Mouse (Mus musculus) neural tube, embryonic 10.5 days (tissue): Measurements from ENCODE around the gene Fzd2.
A peak's percentile ranks its signal among the peaks of the same experiment; 100 is the strongest.
"Not testable (repeated sequence)": the region's sequence is repeated elsewhere in the genome, so short reads cannot be mapped to it uniquely, and the experiment has no call there.

Experiments used
- DNase-seq: peaks from one replicate; pipeline ENCODE4 v3.0.0-alpha.2; 2017; ENCODE audit warnings: low spot score; ENCODE audit errors: extremely low spot score

Gene Fzd2

DNA sequence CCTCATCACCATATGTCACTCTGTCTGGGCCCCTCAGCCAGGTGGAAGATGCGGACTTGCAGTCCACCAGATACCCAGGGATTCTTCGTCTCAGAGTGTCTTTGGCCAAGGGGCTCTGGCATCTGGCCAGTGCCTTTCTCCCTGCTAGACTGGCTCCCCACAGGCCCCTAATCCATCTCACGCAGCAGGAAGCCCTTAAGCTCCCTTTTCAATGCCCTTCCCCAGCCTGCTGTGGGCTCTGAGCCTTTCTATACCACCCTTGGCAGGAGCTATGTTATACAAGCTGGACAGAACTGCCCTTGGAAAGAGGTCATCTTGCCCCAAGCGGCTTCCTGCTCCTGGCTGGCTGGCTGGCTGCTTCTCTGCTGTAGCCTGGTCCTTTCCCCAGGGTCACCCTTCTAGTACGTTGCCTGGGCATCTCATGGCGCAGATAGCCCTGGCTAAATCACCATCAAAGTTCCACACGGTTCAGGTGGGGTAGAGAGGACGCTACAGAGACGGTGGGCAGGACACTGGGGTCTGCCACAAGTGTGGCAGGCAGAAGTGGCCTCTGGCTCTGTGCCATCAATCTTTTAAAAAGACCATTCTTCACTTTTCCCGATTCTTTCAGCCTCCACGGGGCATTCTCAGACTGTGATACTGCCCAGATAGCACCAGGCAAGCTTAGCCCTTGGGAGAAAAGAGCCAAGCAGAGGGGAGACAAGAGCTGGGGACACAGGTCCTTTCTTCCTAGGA, 22.7 kb upstream of the Fzd2 start:
- peak; percentile 35 for DNase-seq

DNA sequence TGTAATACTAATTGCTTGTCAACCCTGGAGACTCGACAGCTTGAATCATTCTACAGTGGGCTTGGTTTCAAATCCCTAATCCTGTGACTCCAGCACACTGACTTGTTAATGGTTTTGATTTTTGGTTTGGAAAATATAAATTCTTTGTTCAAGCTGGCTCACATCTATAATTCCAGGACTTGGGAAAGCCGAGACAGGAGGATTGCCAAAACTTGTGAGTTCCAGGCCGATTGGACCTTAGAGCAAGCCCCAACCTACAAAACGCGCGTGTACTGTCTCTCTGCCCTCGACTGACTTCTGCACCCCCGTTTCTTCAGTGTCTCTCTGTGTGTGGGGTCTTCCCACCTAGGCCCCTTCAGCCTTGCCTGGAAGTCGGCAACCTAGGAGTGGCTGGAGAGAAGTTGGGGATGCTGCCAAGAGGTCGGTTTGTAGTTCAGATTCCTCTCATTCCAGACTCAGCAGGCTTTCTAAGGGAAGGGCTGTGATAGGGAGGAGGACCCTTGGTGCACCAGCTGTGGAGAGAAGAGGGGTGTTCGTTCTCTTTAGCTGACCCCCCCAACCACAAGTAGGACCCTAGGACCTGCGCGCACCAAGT, 22.1 kb upstream of the Fzd2 start:
- DNase-seq: no peak

DNA sequence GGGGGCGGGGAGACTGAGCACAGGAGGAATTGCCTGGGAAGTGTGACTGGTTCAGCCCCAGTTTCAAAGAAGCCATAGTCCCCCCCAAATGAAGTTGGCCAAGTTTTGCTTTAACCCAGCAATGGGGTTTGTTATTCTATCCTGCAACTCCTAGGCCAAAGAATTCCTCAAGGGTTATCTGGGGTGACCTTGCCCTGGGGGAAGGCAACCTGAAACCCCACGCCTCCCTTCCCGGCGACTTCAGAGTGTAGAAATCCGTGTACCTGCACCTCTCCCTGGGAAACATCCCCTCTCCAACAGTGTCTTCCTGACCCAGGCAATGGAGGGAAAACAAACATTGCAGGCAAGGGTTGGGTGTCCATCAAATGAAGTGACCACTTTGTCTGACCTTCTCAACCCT, 21.5 kb upstream of the Fzd2 start:
- no peak for DNase-seq

DNA sequence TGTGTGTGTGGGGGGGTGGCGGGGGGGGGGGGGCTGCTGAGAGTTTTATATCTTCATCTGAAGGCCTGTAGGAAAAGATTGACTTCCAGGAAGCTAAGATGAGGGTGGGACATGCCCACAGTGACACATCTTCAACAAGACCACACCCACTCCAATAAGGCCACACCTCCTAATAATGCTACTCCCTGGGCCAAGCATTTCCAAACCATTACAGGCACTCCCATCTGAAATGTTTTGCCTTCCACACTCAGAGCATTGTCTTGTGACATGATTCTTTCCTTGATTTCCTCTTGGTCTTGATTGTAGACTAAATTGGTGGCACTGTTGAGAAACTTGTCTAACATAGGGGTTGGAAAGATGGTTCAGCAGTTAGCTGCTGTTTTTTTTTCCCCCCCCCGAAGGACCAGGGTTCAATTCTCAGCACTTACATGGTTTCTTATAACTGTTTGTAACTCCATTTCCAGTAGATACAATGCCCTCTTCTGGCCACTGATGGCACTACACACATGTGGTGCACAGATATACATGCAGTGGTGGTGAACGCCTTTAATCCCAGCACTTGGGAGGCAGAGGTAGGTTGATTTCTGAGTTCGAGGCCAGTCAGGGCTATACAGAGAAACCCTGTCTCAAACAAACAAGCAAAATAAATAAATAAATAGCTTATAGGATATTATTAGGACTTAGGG, 17.6 kb upstream of the Fzd2 start:
- DNase-seq: no peak

DNA sequence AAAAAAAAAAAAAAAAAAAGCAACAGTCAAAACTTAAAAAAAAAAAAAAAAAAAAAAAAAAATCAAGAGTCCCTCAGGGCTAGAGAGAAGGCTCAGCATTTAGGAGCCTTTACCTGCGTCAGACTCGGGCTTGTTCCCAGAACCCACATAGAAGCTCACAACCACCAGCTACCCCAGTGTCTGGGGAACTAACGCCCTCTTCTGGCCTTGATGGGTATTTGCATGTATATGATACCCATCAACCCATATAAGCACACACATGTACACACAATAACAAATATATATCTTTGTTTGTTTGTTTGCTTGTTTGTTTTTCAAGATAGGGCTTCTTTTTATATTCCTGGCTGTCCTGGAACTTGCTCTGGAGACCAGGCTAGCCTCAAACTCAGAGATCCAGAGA, 16.6 kb upstream of the Fzd2 start:
- no peak for DNase-seq

DNA sequence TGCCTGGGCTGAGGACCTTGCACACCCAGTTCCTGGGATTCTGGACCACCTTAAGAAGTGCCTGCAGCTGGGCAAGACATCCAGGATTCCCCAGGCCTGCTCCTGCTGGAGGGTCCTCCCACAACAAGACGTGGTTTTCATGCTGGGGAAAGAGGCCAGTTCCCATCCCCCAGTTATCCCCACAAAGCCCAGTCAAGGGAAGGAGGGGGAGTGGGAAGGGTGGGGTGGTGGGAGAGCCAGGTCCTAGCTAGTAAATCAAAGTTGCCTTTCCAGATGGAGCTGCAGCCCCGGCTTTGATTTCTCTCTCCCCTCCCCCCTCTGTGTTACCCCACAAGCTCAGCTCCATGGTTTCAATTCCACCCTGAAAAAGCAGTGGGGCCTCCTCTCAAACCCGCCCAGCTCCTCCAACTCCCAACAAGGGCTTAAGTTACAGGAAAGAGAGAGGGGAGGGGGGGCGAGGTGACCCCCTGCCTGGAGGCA, 8.8 kb upstream of the Fzd2 start:
- peak; percentile 76 for DNase-seq

DNA sequence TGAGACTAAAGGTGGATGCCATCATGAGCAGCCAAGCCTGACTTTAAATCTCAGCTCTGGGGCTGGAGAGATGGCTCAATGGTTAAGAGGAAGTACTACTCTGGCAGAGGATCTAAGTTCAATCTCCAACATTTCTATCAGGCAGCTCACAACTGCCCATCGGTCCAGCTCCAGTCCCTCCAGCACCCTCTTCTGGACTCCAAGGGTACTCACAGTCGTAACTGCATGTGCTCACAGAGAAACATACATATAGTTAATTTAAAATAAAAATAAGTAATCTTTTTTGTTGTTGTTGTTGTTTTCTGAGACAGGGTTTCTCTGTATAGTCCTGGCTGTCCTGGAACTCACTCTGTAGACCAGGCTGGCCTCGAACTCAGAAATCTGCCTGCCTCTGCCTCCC, 4.3 kb upstream of the Fzd2 start:
- DNase-seq: no peak

DNA sequence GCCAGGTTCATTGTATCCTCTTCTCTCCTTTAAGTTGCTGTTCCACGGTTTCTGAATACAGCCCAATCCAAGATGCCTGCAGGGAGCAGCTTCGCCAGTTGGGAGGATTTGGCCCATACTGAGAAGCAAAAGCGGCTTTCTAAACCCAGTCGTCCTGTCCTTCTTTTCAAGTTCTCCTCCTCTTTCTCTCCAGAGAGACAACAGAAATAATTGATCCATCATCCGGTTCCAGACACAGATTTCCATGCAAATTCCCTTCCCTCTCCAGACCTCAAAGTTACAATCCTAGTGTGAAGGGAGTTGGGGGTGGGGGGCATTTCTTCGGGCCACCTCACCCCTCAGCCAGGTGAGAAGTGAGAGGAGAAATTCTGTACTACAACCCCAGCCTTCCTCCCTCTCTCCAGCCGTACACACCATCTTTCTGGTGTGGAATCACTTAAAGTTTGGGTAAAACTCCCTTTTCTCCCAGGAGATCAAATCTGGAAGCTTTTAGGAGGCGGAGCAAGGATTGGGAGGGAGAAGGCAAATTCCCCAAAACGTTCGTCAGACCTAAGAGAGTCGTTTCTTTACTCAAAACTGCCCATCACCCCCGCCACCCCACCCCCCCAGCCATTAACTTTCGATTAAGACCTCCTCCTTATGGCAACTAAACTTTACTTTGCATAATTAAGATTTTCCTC, 1.2 kb upstream of the Fzd2 start:
- peak; percentile 82 for DNase-seq

DNA sequence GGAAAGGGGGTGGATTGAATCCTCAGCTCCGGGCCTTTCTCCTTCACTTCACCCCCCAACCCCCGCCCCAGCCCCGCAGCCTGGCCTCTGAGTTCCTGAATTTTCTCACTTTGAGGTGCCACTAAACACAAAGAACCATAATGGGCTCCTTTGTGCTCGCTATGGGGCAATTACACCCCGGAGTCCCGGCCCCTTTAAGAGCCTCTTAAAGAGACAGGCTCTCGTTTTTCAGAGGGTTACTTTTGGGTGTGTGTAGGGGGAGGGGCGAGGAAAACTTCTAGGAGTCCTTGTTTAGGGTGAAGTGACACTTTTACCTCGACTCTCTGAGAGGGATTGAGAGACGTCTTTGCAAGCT, 723 bp upstream of the Fzd2 start:
- DNase-seq: no peak

DNA sequence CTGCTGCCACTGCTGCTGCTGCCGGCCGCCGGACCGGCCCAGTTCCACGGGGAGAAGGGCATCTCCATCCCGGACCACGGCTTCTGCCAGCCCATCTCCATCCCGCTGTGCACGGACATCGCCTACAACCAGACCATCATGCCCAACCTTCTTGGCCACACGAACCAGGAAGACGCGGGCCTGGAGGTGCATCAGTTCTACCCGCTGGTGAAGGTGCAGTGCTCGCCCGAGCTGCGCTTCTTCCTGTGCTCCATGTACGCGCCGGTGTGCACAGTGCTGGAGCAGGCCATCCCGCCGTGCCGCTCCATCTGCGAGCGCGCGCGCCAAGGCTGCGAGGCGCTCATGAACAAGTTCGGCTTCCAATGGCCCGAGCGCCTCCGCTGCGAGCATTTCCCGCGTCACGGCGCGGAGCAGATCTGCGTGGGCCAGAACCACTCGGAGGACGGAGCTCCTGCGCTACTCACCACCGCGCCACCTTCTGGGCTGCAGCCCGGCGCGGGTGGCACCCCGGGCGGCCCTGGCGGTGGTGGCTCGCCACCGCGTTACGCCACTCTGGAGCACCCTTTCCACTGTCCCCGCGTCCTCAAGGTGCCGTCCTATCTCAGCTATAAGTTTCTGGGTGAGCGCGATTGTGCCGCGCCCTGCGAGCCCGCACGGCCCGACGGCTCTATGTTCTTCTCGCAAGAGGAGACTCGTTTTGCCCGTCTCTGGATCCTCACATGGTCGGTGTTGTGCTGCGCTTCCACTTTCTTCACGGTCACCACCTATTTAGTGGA, 769 bp downstream of the Fzd2 start:
- peak; percentile 81 for DNase-seq

DNA sequence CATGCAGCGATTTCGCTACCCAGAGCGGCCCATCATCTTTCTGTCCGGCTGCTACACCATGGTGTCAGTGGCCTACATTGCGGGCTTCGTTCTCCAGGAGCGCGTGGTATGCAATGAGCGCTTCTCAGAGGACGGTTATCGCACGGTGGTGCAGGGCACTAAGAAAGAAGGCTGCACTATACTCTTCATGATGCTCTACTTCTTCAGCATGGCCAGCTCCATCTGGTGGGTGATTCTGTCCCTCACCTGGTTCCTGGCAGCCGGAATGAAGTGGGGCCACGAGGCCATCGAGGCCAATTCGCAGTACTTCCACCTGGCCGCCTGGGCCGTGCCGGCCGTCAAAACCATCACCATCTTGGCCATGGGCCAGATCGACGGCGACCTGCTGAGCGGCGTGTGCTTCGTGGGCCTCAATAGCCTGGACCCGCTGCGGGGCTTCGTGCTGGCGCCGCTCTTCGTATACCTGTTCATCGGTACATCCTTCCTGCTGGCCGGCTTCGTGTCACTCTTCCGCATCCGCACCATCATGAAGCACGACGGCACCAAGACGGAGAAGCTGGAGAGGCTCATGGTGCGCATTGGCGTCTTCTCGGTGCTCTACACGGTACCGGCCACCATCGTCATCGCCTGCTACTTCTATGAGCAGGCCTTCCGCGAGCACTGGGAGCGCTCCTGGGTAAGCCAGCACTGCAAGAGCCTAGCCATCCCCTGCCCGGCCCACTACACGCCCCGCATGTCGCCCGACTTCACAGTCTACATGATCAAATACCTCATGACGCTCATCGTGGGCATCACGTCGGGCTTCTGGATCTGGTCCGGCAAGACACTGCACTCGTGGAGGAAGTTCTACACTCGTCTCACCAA, 1.6 kb downstream of the Fzd2 start:
- peak; percentile 73 for DNase-seq

DNA sequence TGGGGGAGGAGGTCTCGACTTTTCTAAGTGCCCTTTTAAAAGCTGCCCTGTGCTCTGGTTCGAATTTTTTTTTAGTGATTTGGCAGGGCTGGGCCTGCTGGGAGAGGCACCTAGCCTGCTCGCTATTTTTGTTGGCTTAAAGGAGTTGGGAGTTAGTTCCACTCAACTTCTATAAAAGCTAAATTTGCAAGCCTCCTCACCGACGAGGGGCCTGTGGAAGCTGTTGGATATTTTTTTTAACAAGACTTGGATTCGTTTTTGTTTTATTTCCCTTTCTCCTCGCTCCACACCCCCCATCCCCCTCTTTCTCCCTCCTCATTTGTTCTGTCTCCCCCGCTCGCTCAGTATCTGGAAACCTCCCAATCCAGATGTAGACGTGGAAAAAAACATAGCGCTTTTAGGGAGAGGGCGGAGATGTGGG, 2.6 kb downstream of the Fzd2 start:
- DNase-seq: peak; percentile 62

DNA sequence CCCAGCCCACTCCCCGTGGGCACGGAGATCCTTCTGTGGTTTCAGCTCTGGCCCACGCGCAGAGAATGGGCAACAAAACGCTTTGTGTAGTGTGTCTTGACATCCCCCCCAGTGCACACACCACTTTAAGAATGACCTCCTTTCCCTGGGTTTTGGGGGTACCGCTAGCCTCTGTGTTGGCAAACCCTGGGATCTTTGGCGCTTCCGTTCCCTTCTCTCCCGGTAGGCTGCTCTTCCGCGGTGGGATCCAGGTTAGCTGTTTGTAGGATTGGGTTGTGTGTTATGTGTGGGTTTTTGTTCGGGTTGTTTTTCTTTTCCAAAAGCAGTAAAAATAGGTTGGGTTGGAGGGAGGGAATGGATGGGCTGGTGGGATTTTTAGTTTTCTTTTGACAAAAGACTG, 3.0 kb downstream of the Fzd2 start:
- DNase-seq: not testable (repeated sequence)

DNA sequence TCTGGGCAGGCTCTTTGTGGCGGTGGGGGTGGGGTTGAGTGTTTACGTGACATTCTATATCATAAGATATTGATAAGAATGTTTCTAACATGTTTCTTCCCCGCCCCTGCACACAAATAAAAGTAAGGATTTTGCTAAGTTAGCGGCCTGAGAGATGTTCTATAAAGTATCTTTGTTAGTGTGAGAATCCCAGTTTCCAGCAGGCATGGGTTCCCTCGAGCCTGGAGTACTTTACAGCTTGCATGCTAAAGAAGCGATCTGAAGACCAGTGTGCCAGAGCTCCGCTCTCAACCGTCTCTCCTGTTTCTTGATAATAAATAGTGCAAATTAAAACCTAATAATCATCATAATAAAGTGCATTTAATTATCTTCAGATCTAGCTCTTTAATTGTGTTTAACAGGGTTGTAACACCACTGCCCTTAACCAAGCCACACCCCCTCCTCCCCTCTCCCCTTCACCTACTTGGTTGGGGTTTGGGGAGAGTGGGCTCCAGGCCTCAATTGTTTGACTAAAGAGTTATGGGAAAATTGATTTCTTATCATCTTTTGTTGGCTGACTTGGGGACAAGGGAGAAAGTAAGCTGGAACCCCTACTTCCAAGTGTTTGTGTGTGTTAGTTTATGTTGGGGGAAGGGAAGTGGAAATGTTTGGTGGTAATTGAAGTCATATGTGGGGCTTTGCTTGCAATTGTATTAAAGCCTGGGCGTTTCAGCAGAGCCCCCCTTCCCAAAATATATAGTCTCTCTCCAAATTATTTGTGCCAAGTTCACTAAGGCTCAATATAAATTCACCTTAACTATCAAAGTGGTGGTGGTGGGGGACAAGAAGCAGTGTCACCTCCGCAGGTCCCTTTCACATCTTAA, 3.7 kb downstream of the Fzd2 start:
- DNase-seq: peak; percentile 31

DNA sequence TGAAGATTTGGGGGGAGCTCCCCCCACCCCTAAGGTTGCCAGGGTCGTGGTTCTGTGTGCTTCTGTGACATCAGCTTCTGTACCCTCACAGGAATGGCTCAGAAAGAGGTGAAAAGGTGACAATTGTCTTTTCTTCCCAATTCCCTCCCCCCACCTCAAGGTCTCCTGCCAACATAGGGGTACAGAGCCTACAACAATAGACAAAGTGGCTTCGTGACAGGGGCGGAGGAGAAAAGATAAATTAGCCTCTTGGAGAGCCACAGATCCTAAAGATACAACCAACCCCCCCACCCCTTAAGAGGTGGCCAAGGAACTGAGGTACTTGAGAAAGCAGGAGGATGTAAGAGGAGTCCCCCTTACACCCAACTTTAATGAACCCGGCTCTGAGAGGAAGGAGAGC, 4.5 kb downstream of the Fzd2 start:
- peak; percentile 15 for DNase-seq

DNA sequence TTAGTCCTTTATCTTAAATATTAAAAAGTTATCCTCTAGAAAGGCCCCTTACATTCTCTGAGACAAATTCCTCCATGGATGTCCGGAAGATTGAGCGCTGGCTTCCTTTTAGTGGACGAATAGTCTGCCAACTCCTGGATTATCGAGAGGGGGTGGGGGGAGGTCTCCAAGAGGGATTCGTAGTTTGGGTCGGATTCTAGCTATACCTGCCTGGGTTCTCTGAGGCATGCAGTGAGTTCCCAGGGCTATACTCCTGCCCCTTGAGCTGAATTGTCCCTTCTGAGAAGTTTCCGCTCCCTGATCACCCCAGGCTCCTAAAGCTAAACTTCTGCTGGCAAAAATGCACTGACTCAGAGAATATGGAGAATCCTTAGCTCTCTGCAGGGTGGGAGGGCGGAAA, 5.3 kb downstream of the Fzd2 start:
- DNase-seq: peak; percentile 20

DNA sequence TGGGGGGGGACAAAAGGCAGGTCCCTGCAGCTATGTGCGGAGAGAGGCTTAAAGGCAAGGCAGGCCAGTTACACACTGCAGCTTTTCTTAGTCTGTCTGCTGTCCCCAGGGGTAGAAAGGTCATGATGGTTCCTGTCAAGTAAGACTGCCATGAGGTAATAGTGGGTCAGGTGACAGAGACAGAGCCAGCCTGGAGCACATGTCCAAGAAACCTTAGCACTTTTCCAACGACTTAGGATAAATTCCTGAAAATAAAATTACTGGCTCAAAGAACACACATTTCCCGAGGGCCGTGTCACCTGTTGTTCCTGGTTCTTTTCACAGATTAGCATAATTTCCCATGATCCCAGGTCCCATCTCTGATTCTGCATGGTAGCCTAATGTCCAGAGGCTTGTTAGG, 6.1 kb downstream of the Fzd2 start:
- DNase-seq: no peak

DNA sequence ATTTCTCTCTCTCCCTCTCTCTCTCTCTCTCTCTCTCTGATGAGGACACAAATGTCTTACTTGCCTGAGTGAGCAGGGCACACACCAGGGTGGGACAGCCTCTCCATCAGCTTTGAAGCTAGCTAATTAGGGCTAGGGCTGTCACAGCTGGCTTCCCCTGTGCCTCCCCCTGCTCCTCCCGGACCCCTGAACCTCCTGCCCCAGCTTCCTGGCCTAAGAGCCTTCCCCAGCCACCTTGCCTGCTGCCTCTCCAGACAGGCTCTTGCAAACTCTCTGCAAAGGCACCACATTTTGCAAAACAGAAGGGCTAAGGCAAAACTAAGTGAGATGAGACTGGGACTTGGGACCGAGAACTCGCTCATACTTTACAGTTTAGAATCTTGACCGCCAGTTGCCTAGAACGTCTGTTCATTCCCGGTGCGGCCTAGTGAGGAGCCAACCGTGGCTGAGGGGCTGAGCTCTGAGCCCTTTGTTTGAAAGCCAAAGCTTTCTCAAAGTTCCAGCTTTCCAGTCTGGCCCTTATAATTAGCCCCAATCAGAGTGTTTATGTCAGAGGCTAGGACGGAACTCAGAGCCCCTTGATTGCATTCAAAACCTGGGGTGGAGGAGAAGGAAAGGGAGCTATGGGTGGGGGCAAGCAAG, 6.6 kb downstream of the Fzd2 start:
- peak; percentile 57 for DNase-seq

DNA sequence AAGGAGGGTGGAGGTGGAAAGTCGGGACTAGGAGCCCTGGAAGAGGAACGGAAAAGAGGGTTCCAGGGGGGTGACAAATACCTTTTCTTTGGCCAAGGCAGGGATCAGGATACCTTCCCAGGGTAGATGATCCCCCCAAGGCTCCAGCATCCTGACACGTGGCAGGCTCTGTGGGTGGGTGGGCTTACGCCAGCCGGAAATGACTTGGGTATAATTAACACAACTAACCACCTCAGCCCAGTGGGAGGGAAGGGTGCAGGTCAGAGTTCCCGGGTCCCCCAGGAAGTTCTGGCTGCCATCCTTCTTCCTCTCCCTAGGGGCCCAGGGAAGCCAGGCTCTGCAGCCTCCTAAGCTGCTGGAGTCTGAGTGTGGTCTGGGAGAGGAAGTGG, 7.1 kb downstream of the Fzd2 start:
- no peak for DNase-seq
